Mouse (Mus musculus) spleen, postnatal 36 days (tissue): Measurements from ENCODE around the gene Ckb.
A peak's percentile ranks its signal among the peaks of the same experiment; 100 is the strongest.
"Not testable (repeated sequence)": the region's sequence is repeated elsewhere in the genome, so short reads cannot be mapped to it uniquely, and the experiment has no call there.

Source experiments
- DNase-seq, 2 experiments: peaks; one replicate each; pipeline ENCODE4 v3.0.0; 2022; ENCODE audit warnings: low spot score in 2 of 2, mixed read lengths in 1 of 2

Gene Ckb

DNA sequence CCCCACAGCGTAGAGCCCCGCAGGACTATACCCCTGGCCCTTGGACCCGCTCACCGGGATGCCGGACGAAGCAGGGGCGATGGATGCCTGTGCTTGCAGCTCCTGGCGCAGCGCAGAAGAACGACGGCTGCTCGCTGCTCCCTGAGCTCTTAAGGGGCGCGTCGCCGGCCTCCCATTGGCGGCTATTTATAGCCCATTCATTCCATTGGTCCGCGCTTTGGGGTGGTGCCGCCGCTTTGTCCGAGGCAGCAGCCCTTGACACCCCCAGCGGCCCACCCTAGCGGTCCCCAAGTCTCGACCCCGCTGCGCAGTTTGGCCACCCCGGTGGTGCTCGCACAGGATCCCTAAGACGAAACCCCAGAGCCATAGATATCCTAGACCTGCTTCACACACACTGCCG, at the start of gene Ckb:
Gene Ckb, minus strand, starts transcription at position 163 of the 400 bp plus-strand sequence.
- DNase-seq, result peak; percentile 24 to 34

DNA sequence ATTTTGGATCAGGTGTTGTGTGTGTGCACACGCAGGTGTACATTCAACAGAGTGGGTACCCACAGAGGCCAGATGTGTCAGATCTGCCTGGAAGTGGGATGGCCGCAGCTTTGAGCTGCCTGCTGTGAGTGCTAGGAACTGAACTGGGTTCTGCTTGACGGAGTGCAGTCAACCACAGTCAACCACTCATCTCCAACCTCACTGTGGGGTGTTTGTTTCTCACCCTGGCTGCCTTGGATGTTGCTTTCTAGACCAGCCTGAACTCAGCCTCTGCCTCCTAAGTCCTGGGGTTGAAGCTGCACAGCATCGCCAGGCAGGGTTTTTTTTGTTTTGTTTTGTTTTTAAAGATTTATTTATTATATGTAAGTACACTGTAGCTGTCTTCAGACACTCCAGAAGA, 48.1 kb upstream of the Ckb start:
- no peak for DNase-seq

DNA sequence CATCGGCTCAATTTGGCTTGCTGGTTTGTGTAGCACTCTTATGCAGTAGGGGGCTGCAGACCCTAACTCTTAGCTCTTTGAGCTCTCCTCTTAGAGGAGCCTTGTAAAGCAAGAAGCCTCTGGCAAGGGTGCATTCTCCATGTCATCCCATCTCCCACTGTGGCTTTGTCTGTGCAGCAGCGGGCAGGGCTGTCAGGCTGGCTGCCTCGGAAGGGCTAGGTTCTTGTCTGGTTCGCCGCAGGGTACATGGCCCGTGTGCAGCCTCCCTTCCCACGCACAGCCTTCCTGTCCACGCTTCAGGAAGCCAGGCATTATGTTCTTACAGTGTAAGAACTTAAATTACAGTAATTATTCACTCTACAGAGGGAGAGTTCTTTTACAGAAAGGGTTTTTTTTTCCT, 46.5 kb upstream of the Ckb start:
- DNase-seq, result no peak

DNA sequence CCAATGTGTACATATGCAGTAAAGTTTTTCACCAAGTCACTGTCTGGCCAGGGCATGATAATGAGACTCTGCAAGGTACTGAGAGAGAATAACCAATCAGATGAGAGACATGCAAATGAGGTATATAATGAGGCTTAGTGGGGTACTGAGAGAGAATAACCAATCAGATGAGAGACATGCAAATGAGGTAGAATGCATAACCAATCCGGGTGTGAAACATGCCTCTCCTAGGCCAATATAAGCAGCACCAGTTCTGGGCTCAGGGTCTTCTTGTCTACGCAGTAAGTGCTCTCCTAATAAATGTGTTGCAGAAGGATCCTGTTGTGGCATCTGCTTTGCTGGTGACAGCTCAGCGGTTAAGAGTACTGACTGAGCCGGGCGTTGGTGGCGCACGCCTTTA, 44.4 kb upstream of the Ckb start:
- DNase-seq, result no peak

GRCm38 (mm10) chr12:111713880-111714279, 41.7 kb upstream of the Ckb start:
- not testable (repeated sequence) for DNase-seq

GRCm38 (mm10) chr12:111713004-111713651, 41.0 kb upstream of the Ckb start, which contains the start of the genes Bag5 and Apopt1:
Gene Bag5 (minus strand): TSS chr12:111713257.
Gene Apopt1 (plus strand): TSS chr12:111713261.
- DNase-seq, result peak; percentile 90

DNA sequence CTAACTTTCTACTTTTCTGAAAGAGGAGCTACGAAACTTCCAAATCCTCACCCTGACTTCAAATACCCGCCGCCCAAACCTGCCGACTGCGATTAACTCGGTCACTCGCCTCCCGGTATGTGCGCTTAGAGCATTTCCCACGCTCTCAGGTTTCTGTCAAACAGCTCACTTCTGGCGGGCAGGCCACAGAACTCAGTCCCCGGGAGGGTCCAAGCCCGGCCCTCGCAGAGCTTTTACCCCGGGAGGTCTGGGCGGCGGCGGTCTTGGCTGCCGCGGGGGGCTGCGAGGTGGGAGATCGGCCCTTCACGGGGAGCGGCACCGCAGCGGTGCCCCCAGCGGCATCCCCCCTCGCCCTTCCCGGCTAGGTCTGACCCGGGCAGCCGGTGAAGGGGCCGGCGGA, 40.3 kb upstream of the Ckb start:
- no peak for DNase-seq

DNA sequence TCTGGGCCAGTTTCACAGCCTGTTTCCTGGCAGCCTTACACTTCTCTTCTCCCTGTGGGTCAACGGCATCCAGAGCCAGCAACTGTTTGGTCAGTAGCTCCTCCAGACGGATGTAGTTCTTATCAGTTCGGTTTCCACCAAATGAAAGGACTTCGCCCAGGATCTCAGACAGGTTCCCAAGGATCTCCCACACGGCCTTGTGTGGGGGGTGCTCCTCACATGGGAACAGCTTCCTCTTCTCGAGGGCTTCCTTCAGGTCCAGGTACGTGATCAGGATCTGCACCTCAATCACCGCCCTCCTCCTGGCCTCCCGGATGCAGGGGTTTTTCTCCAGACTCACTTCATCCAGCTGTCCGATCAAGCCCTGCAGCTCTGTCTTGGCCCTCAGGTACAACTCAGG, 38.0 kb upstream of the Ckb start:
- no peak for DNase-seq

DNA sequence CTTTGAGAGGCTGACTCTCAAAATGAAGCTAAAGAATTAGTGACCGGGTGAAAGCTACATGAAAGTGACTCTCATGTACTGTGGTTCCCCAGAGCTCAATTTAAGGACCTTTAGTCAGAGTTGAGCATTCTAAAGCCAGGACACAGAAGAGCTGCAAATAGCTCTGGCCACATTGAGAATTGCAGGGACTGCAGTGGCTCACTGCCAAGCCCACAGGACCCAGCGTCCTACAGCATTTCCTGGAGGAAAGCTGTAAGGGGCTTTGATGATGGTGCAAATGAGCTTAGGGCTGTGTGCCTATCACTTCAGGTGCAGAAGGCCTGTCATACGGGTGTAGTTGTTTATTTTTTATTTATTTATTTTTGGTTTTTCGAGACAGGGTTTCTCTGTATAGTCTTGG, 36.0 kb upstream of the Ckb start:
- DNase-seq, result no peak

DNA sequence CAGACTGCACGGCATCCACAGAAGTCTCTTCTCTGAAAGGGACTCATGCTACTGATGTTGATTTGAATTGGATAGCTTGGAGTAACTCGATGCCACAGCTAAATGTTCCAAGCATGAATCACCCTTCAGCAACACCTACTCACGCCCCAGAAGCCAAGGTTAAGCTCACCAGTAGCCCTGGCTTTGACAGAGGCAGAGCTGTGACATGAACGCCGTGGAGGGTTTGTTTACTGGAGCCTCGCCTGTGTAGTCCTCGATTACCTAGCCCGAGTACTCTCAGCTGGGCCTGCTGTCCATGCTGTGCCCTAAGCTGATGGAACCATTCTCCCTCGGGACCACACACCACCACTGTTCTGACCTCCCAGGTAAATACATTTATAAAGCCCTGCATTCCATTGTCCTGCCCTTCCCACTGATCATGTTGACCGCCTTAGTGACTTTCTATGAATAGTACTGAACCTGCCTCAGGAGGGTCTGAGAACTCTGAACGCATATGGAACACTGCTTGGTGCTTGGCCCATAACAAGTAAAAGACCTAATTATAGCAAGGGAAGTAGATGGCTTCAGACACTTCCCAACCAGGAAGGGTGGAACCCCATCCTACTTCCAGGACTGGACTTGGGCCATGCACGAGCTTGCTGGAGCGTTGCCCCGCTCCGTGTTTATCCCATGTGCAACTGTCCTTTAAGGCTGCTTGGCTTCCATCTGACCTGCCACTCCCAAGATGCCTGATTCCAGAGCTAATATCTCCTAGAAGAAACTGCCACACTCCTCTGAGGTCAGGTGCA, 33.2 kb upstream of the Ckb start:
- no peak for DNase-seq

- no peak for DNase-seq
Observed at GRCm38 (mm10) chr12:111704609-111705008, 32.5 kb upstream of the Ckb start.

DNA sequence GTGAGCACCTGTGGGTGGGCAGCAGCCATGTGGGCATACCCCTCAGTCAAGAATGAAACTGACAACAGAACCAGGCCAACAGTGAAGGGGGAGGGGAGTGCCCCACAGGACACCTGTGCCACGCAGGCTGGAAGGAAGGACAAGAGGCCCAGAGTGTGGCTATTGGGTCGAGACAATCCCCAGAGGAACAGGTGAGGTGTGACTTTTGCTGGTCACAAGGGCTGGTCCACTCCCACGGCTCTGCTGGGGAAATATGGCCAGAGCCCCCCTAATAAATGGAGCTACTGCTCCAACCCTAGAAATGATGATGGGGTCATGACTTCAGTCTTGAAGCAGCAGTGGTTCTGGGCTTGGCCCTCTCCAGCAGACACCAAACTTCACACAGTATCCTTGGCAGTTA, 31.2 kb upstream of the Ckb start:
- DNase-seq, result no peak

DNA sequence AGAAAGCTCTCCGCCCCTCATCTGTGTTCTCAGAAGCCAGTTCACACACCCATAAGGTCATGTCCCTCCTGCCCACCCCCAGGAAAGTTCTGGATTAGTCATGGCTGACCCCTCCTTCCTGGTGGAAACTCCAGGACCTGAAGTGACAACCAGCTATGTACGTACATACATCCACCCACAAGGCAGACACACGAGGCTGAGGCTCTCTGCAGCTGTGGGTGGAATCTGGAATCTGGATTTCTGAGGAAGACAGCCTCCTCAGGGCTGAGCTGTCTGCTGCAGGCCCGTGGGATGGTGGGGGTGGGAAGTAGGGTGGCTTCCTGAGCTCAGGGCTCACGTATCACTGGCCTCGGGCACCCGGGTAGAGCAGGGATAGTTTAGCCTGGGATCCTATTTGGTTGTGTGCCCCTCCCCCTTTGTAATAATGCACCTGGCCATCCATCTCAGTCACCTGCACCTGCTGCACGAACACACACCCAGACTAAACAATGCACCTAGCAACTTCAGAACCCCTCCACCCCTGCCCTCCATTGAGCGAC, 28.9 kb upstream of the Ckb start:
- DNase-seq, result no peak

GRCm38 (mm10) chr12:111699542-111699941, 27.4 kb upstream of the Ckb start:
- DNase-seq, result no peak

DNA sequence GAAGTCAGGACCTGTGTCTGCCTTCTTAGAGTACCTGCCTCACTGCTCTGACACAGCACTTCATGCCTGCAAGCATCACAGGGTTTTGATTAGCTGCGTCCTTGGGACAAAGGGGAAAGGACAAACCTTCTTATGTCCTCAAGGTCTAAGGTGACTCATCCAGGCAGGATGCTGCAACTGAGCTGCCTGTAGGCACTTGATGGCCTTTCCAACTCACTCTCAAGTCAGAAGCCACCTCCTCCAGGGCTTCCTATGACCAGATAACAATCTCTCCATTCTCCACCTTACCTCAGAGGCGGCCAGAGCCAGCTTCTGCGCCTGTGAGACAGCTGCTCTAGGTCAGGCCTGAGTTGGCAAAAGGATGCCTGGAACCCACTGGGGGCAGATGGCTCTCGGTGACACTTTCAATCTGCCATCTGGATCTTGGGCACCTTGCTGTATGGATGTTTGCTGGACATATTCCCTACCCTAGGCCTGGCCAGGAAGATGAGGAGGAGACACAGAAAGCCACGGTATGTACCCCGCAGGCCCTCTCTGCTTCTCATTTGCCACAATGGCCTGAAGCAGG, 26.3 kb upstream of the Ckb start:
- DNase-seq, result no peak

DNA sequence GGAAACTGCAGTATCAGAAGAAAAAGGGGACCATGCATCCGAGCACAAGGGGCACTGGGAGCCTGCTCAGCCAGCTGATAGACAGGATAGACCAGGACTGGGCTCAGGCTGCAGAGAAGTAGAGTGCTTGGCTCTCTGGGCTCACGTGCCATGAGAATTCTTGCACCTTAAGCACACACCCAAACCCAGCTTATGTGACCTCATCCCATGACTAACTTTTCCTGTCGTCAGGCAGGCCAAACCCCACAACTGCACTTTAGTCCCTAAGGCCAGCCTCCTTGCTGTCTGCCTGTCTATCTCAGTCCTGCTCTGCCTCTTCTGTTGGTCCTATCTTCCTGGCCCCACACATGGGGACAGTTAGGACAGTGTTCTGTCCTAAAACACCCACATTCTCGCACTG, 25.6 kb upstream of the Ckb start:
- DNase-seq, result no peak

DNA sequence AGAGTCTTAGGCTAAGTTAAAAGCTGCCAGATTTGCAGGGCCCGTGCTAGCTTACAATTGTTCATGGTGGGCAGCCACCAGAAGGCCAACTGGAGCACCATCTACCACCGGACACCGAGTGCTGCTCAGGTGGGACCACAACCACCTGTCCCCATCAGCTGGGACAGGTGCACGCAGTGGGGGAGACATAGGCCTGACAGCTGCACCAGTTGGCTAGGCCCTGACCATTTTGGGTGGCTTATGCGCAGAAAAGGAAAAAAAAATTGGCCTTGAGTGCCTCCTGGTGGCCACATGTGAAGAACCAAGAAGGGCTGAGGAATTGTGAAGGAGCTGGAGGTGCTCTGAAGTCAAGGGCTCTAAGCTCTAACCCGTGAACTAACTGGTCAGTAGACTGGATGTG, 24.1 kb upstream of the Ckb start:
- peak; percentile 43 to 56 for DNase-seq

GRCm38 (mm10) chr12:111694880-111695804, 23.0 kb upstream of the Ckb start:
- no peak for DNase-seq

DNA sequence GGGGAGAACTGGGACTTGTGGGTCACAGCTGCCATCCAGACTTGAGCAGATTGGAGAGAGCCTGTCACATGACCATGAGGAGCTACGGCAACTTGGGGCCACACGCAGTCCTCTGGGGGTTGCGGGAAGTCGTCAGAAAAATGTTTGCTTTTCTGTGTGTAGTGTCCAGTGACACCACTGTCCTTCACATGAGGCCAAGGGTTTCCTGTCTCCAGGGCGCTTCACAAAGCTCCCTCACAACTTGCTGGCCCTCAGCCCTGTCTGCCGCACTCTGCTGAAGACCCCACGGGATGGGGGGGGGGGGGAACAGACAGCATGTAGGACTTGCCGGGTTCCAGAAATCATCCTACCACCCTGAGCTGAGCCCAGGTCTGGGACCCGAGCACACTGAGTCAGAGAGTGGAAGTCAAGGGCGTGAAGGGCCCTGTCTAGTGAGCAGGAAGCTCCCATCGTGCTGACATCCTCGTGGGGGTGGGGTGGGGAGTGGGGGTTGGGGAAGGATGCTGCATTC, 22.2 kb upstream of the Ckb start:
- no peak for DNase-seq

DNA sequence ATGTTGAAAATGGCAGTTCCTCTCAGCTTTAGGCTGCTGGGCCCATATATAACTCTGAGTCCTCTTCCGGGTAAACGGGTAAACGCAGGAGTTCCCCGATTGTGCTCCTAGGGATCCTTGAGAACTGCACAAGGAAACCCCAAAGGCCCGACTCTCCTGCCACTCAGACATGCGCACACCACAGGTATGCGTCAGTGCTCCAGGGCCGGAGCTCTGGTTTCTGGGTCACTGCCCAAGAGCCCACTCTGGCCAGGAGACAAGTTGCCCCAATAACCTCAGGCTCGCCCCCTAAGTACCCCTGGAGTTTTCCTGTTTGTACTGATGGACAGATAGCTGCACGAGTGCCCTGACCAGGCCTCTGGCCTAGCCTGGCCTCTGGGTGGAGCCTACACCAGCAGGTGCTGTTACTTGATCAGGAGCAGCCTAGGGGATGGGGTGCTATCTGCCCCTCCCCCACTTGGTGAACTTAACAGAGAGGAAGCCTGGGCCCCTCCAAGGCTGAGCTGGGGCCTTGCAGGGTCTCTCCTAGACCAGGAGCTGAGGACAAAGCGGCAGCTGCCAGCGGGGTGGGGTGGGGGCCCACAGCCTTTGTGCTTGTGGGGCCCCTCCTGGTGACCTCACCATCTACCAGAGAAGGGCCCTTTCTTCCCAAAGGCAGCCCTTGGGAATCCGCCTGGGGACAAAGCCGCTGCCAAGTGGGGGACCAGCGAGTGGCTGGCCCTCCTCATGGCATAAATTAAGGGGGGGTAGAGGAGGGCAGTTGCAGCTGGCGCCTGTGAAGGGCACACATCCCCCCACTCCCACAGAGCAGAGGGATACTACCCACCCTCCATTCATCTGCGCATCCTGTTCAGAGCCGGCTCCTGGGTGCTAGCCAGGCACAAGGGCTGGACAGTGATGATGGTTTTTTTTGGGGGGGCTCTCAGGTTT, 21.5 kb upstream of the Ckb start:
- no peak for DNase-seq
